Mouse (Mus musculus): ENCODE results near the gene Vmn1r64.
"Not testable (repeated sequence)": the region's sequence is repeated elsewhere in the genome, so short reads cannot be mapped to it uniquely, and the experiment has no call there.

The Vmn1r64 gene

DNA sequence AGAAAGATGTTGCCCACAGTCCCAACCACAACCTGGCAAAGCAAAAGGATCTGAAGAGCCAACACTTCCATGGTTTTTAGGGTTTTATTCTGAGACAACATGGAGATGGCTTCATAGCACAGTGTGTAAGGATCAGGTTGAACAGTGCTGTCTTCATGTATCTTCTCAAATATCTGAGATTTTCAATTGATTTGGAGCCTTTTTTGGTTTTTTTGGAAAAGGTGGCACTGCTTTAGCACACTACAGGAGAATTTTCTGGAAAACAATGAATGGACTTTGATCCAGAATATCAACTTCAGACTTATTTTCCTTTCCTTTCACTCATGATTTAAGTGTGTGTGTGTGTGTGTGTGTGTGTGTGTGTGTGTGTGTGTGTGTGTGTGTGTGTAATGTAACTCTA lies at the start of gene Vmn1r64:
TSS of gene Vmn1r64 (minus strand) at position 101 of the 400 bp plus-strand sequence.
- no peak for DNase-seq (ENCODE audit: low read depth)

DNA sequence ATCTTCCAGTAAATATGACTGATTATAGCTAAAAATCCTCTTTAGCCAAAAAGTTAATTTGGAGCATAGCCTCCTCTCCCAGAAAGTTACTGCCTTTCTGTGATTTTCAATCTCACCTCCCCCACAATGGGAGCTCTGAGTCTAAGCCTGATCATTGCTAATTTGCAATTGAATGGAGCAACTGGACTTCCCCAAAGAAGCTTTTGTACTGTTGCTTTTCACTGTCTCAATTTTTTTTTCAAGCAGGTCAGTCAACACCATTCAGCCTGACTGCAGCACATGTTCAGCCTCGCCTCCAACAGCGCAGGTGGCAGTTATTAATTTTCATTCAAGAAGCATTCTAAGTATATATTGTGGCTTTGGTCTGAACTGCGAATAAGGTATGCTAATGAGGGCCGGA lies 14.9 kb upstream of the Vmn1r64 start:
- no peak for DNase-seq (ENCODE audit: low read depth)

DNA sequence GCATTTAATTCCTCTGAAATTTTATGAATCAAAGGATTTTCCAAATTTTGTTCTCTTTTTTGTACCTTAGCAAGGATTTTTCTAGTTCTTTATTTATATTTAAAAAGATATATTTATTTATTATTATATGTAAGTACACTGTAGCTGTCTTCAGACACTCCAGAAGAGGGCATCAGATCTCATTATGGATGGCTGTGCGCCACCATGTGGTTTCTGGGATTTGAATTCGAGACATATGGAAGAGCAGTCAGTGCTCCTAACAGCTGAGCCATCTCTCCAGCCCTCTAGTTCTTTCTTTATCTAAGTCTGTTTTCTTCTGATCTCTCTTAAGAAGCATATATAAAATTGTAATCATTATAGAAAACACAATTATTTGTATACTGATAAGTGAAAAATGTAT lies 12.9 kb upstream of the Vmn1r64 start:
- DNase-seq (ENCODE audit: low read depth): not testable (repeated sequence)
